Mouse (Mus musculus): ENCODE data around the gene Cd93. TPM values are rescaled to one million over a fixed set of nuclear protein-coding genes. Genes with fewer than 3 reads are reported as not detected.

Gene Cd93
- total RNA-seq, 1 experiment, result 0.40 TPM

GRCm38 (mm10) chr2:148407870-148408760 lies 35.2 kb downstream of the Cd93 start, which contains the start of gene Thbd:
Gene Thbd, minus strand, starts transcription at chr2:148408188.
- H3K27ac ChIP-seq (ENCODE audit: insufficient read depth, low read depth, low read length, poor library complexity, severe bottlenecking), result peak within 1 kb of the TSS; percentile 32; the same call in 1 of the 2 replicates
- in situ Hi-C loops (cut with MboI; ENCODE audit: low sequenced_read_pairs in 2 of 2, unreplicated experiment in 2 of 2), result no loop called here
- no peaks in the 10 kb centered on the region for H3K4me1 ChIP-seq (ENCODE audit: control insufficient read depth in 2 of 2, insufficient read depth in 2 of 2, low read length in 2 of 2, poor library complexity in 1 of 2)
- H3K36me3 ChIP-seq (ENCODE audit: control insufficient read depth, insufficient read depth, low read length, poor library complexity, severe bottlenecking), result no peaks in the 10 kb centered on the region
- H3K9me3 ChIP-seq (ENCODE audit: control insufficient read depth, insufficient read depth, low read depth, low read length), result no peaks in the 10 kb centered on the region
- no peak within 1 kb of the TSS for H3K9ac ChIP-seq (ENCODE audit: insufficient read depth, low read depth, low read length, poor library complexity, severe bottlenecking)
- H3K4me3 ChIP-seq (ENCODE audit: insufficient read depth in 1 of 2, low read depth in 1 of 2, low read length in 2 of 2, poor library complexity in 1 of 2, severe bottlenecking in 1 of 2), result peak within 1 kb of the TSS; percentile 8 to 16; a peak in 2 of 4 replicates
- DNase-seq (ENCODE audit: low read depth, low spot score), result no peak
- TF ChIP-seq MAFK (IDR thresholded peaks at IDR 0.05; ENCODE audit: insufficient read depth, low read depth, low read length) (no peak), CHD2 (IDR thresholded peaks at IDR 0.05; ENCODE audit: low read depth, low read length) (no peak), ZNF384 (IDR thresholded peaks at IDR 0.05; ENCODE audit: low read depth, low read length) (no peak), HCFC1 (IDR thresholded peaks at IDR 0.05; ENCODE audit: borderline replicate concordance, insufficient read depth, low read length) (no peak), ZC3H11A (IDR thresholded peaks at IDR 0.05; ENCODE audit: borderline replicate concordance, low read depth, low read length) (no peak)

GRCm38 (mm10) chr2:148406971-148407869 lies 36.1 kb downstream of the Cd93 start:
- H3K4me1 ChIP-seq (ENCODE audit: control insufficient read depth in 2 of 2, insufficient read depth in 2 of 2, low read length in 2 of 2, poor library complexity in 1 of 2), result no peaks in the 10 kb centered on the region
- TF ChIP-seq ZC3H11A (IDR thresholded peaks at IDR 0.05; ENCODE audit: borderline replicate concordance, low read depth, low read length), result no peak
- H3K9ac ChIP-seq (ENCODE audit: insufficient read depth, low read depth, low read length, poor library complexity, severe bottlenecking), result no peak overlapping the region
- no peaks in the 10 kb centered on the region for H3K9me3 ChIP-seq (ENCODE audit: control insufficient read depth, insufficient read depth, low read depth, low read length)
- no peaks in the 10 kb centered on the region for H3K36me3 ChIP-seq (ENCODE audit: control insufficient read depth, insufficient read depth, low read length, poor library complexity, severe bottlenecking)
- no peak for DNase-seq (ENCODE audit: low read depth, low spot score)
- H3K4me3 ChIP-seq (ENCODE audit: insufficient read depth in 1 of 2, low read depth in 1 of 2, low read length in 2 of 2, poor library complexity in 1 of 2, severe bottlenecking in 1 of 2), result peak overlapping the region; percentile 8 to 16; a peak in 2 of 4 replicates
- in situ Hi-C loops (cut with MboI; ENCODE audit: low sequenced_read_pairs in 2 of 2, unreplicated experiment in 2 of 2), result no loop called here
- H3K27ac ChIP-seq (ENCODE audit: insufficient read depth, low read depth, low read length, poor library complexity, severe bottlenecking), result no peak overlapping the region

- H3K27ac ChIP-seq (ENCODE audit: insufficient read depth, low read depth, low read length, poor library complexity, severe bottlenecking), result no peak overlapping the region
- no peaks in the 10 kb centered on the region for H3K9me3 ChIP-seq (ENCODE audit: control insufficient read depth, insufficient read depth, low read depth, low read length)
- DNase-seq (ENCODE audit: low read depth, low spot score), result no peak
- H3K36me3 ChIP-seq (ENCODE audit: control insufficient read depth, insufficient read depth, low read length, poor library complexity, severe bottlenecking), result no peaks in the 10 kb centered on the region
- H3K4me3 ChIP-seq (ENCODE audit: insufficient read depth in 1 of 2, low read depth in 1 of 2, low read length in 2 of 2, poor library complexity in 1 of 2, severe bottlenecking in 1 of 2), result 0 out of 4 replicates have a peak overlapping the region, but pooled peaks of 1 of the 2 experiments have one; percentile 13
- TF ChIP-seq MAFK (IDR thresholded peaks at IDR 0.05; ENCODE audit: insufficient read depth, low read depth, low read length) (no peak), ZNF384 (IDR thresholded peaks at IDR 0.05; ENCODE audit: low read depth, low read length) (no peak), HCFC1 (IDR thresholded peaks at IDR 0.05; ENCODE audit: borderline replicate concordance, insufficient read depth, low read length) (no peak), ZC3H11A (IDR thresholded peaks at IDR 0.05; ENCODE audit: borderline replicate concordance, low read depth, low read length) (no peak), CHD2 (IDR thresholded peaks at IDR 0.05; ENCODE audit: low read depth, low read length) (no peak)
- in situ Hi-C loops (cut with MboI; ENCODE audit: low sequenced_read_pairs in 2 of 2, unreplicated experiment in 2 of 2), result no loop called here
- no peaks in the 10 kb centered on the region for H3K4me1 ChIP-seq (ENCODE audit: control insufficient read depth in 2 of 2, insufficient read depth in 2 of 2, low read length in 2 of 2, poor library complexity in 1 of 2)
- no peak overlapping the region for H3K9ac ChIP-seq (ENCODE audit: insufficient read depth, low read depth, low read length, poor library complexity, severe bottlenecking)
Measured at GRCm38 (mm10) chr2:148406160-148406970, 37.0 kb downstream of the Cd93 start.

- no peak for TF ChIP-seq MAFK (IDR thresholded peaks at IDR 0.05; ENCODE audit: insufficient read depth, low read depth, low read length)
- no peak for TF ChIP-seq CHD2 (IDR thresholded peaks at IDR 0.05; ENCODE audit: low read depth, low read length)
- TF ChIP-seq ZC3H11A (IDR thresholded peaks at IDR 0.05; ENCODE audit: borderline replicate concordance, low read depth, low read length), result no peak
- no peak for TF ChIP-seq ZNF384 (IDR thresholded peaks at IDR 0.05; ENCODE audit: low read depth, low read length)
- TF ChIP-seq HCFC1 (IDR thresholded peaks at IDR 0.05; ENCODE audit: borderline replicate concordance, insufficient read depth, low read length), result no peak
- in situ Hi-C loops (cut with MboI; ENCODE audit: low sequenced_read_pairs in 2 of 2, unreplicated experiment in 2 of 2), result no loop called here
- DNase-seq (ENCODE audit: low read depth, low spot score), result no peak
- Histone ChIP-seq H3K9me3 (ENCODE audit: control insufficient read depth, insufficient read depth, low read depth, low read length) (no peaks in the 10 kb centered on the region), H3K27ac (ENCODE audit: insufficient read depth, low read depth, low read length, poor library complexity, severe bottlenecking) (no peak overlapping the region), H3K9ac (ENCODE audit: insufficient read depth, low read depth, low read length, poor library complexity, severe bottlenecking) (no peak overlapping the region), H3K4me3 (ENCODE audit: insufficient read depth in 1 of 2, low read depth in 1 of 2, low read length in 2 of 2, poor library complexity in 1 of 2, severe bottlenecking in 1 of 2) (no peak overlapping the region), H3K4me1 (ENCODE audit: control insufficient read depth in 2 of 2, insufficient read depth in 2 of 2, low read length in 2 of 2, poor library complexity in 1 of 2) (no peaks in the 10 kb centered on the region), H3K36me3 (ENCODE audit: control insufficient read depth, insufficient read depth, low read length, poor library complexity, severe bottlenecking) (no peaks in the 10 kb centered on the region)
Measured at GRCm38 (mm10) chr2:148404906-148405305, 38.5 kb downstream of the Cd93 start.
